ENCODE assay signal across 7 mouse cellular contexts in genomic region chr7:143748041-143748868, GRCm38 (mm10). TPM values are rescaled to one million over a fixed set of nuclear protein-coding genes. Genes with fewer than 3 reads are reported as not detected.
DNase-seq lines count a peak whose midpoint lies in the region; ATAC-seq and TF ChIP-seq lines count a peak whose summit lies in the region.

No protein-coding gene starts in this region.

- DNase-seq in adrenal gland, postnatal 10 days: peak; percentile 93
- DNase-seq in embryonic facial prominence, embryonic 11.5 days (ENCODE audit: low spot score): peak; percentile 92
- DNase-seq in heart, adult 2 months: peak; percentile 85 to 91
- peak; percentile 92 for DNase-seq in kidney, adult 2 months
- peak; percentile 97 for DNase-seq in limb, embryonic 11.5 days (ENCODE audit: low spot score)
- peak; percentile 96 for DNase-seq in midbrain, postnatal 0 days (ENCODE audit: low spot score)
- peak; percentile 38 to 63 for DNase-seq in spleen, postnatal 14 days (ENCODE audit: low spot score in 2 of 2)

- intact Hi-C loops in heart, adult 2 months (cut with DNase I): loop anchor here (1.0 to 5.0 kb wide), 2 partner anchors 42 to 161 kb away; no protein-coding TSS in a partner anchor

- TF ChIP-seq EP300 in heart, adult 2 months (IDR thresholded peaks at IDR 0.05; ENCODE audit: insufficient read depth, low read depth, low read length): peak; percentile 97

- TF ChIP-seq CTCF in heart, adult 2 months (IDR thresholded peaks at IDR 0.05): peak; percentile 88
- peak; percentile 98 for TF ChIP-seq CTCF in kidney, adult 2 months (conservative IDR thresholded peaks at IDR 0.05; ENCODE audit: insufficient read depth, insufficient read length, low read depth, low read length)
- peak; percentile 91 for TF ChIP-seq CTCF in midbrain, postnatal 0 days (IDR thresholded peaks at IDR 0.05)

- H3K79me2 ChIP-seq in heart, adult 2 months (replicated peaks; ENCODE audit: control insufficient read depth, insufficient read depth, low read length): no peaks in the 10 kb centered on the region

- no peaks in the 10 kb centered on the region for H3K36me3 ChIP-seq in embryonic facial prominence, embryonic 11.5 days (replicated peaks; ENCODE audit: control insufficient read depth, insufficient read depth, low read depth, low read length)
- H3K36me3 ChIP-seq in heart, adult 2 months (ENCODE audit: control insufficient read depth, insufficient read depth, low read length): no peaks in the 10 kb centered on the region
- no peaks in the 10 kb centered on the region for H3K36me3 ChIP-seq in kidney, adult 2 months (ENCODE audit: control insufficient read depth, insufficient read depth, low read length)
- no peaks in the 10 kb centered on the region for H3K36me3 ChIP-seq in limb, embryonic 11.5 days (ENCODE audit: control insufficient read depth, insufficient read depth, low read length)
- no peaks in the 10 kb centered on the region for H3K36me3 ChIP-seq in midbrain, postnatal 0 days (ENCODE audit: insufficient read depth, low read length)

- peak; percentile 76 for ATAC-seq in embryonic facial prominence, embryonic 11.5 days (replicated peaks; ENCODE audit: insufficient number of reproducible peaks, low FRiP score, low TSS enrichment, low read depth)
- peak; percentile 56 for ATAC-seq in limb, embryonic 11.5 days (ENCODE audit: insufficient number of reproducible peaks, low FRiP score, low TSS enrichment, low read depth)
- peak; percentile 85 for ATAC-seq in midbrain, postnatal 0 days (ENCODE audit: low FRiP score)

- 3% methylated on average over 16 of the region's 16 CpGs for WGBS in embryonic facial prominence, embryonic 11.5 days
- WGBS in heart, adult 2 months: 5% methylated on average over 16 of the region's 16 CpGs
- 4% methylated on average over 16 of the region's 16 CpGs for WGBS in kidney, adult 2 months
- WGBS in limb, embryonic 11.5 days: 3% methylated on average over 16 of the region's 16 CpGs
- WGBS in midbrain, postnatal 0 days: 2% methylated on average over 16 of the region's 16 CpGs

- H3K9ac ChIP-seq in embryonic facial prominence, embryonic 11.5 days (replicated peaks; ENCODE audit: low read length): peak overlapping the region; percentile 30; the same call in 1 of the 2 replicates
- H3K9ac ChIP-seq in heart, adult 2 months (ENCODE audit: low read depth, low read length): no peak overlapping the region
- peak overlapping the region; percentile 45 for H3K9ac ChIP-seq in limb, embryonic 11.5 days (ENCODE audit: low read length)
- 0 out of 2 replicates have a peak overlapping the region, but pooled peaks have one; percentile 24 for H3K9ac ChIP-seq in midbrain, postnatal 0 days (replicated peaks; ENCODE audit: low read length, poor library complexity, severe bottlenecking)

- H3K9me3 ChIP-seq in embryonic facial prominence, embryonic 11.5 days (replicated peaks; ENCODE audit: control insufficient read depth, low read length): no peaks in the 10 kb centered on the region
- no peaks in the 10 kb centered on the region for H3K9me3 ChIP-seq in limb, embryonic 11.5 days (ENCODE audit: control insufficient read depth, low read length)
- no peaks in the 10 kb centered on the region for H3K9me3 ChIP-seq in midbrain, postnatal 0 days (ENCODE audit: low read length)

- no peak overlapping the region for H3K4me3 ChIP-seq in embryonic facial prominence, embryonic 11.5 days (ENCODE audit: low read depth, low read length)
- H3K4me3 ChIP-seq in heart, adult 2 months: no peak overlapping the region
- H3K4me3 ChIP-seq in kidney, adult 2 months (ENCODE audit: insufficient read depth, low read depth, low read length): no peak overlapping the region
- no peak overlapping the region for H3K4me3 ChIP-seq in limb, embryonic 11.5 days (ENCODE audit: low read depth, low read length)
- peak overlapping the region; percentile 9; the same call in 1 of the 2 replicates for H3K4me3 ChIP-seq in midbrain, postnatal 0 days (ENCODE audit: low read depth, low read length)

- H3K4me2 ChIP-seq in embryonic facial prominence, embryonic 11.5 days (ENCODE audit: low read depth, low read length): peak overlapping the region; percentile 32; the same call in 1 of the 2 replicates
- H3K4me2 ChIP-seq in limb, embryonic 11.5 days (ENCODE audit: low read depth, severe bottlenecking): peak overlapping the region; percentile 38
- H3K4me2 ChIP-seq in midbrain, postnatal 0 days (ENCODE audit: low read depth, low read length, poor library complexity, severe bottlenecking): peak overlapping the region; percentile 43

- no peaks in the 10 kb centered on the region for H3K27me3 ChIP-seq in embryonic facial prominence, embryonic 11.5 days (ENCODE audit: control insufficient read depth, insufficient read depth, low read length)
- H3K27me3 ChIP-seq in heart, adult 2 months (ENCODE audit: control insufficient read depth, insufficient read depth, low read length): no peaks in the 10 kb centered on the region
- H3K27me3 ChIP-seq in kidney, adult 2 months (replicated peaks; ENCODE audit: control insufficient read depth, insufficient read depth, low read length): no peaks in the 10 kb centered on the region
- no peaks in the 10 kb centered on the region for H3K27me3 ChIP-seq in limb, embryonic 11.5 days (ENCODE audit: control insufficient read depth, insufficient read depth, low read length)
- H3K27me3 ChIP-seq in midbrain, postnatal 0 days (ENCODE audit: insufficient read depth, low read length): no peaks in the 10 kb centered on the region

- no peak overlapping the region for H3K27ac ChIP-seq in embryonic facial prominence, embryonic 11.5 days (replicated peaks; ENCODE audit: low read depth, low read length)
- H3K27ac ChIP-seq in heart, adult 2 months: no peak overlapping the region
- H3K27ac ChIP-seq in kidney, adult 2 months (ENCODE audit: insufficient read depth, low read depth, low read length): no peak overlapping the region
- 0 out of 2 replicates have a peak overlapping the region, but pooled peaks have one; percentile 18 for H3K27ac ChIP-seq in limb, embryonic 11.5 days (replicated peaks; ENCODE audit: low read depth, low read length)
- H3K27ac ChIP-seq in midbrain, postnatal 0 days (ENCODE audit: low read depth, low read length): 0 out of 2 replicates have a peak overlapping the region, but pooled peaks have one; percentile 32

- no peaks in the 10 kb centered on the region for H3K4me1 ChIP-seq in embryonic facial prominence, embryonic 11.5 days (ENCODE audit: control insufficient read depth, insufficient read depth, low read length)
- peaks cover 2% of the 10 kb centered on the region for H3K4me1 ChIP-seq in heart, adult 2 months (ENCODE audit: control insufficient read depth, insufficient read depth, low read length)
- no peaks in the 10 kb centered on the region for H3K4me1 ChIP-seq in kidney, adult 2 months (ENCODE audit: control insufficient read depth, insufficient read depth, low read length)
- no peaks in the 10 kb centered on the region for H3K4me1 ChIP-seq in limb, embryonic 11.5 days (ENCODE audit: control insufficient read depth, insufficient read depth, low read length)
- H3K4me1 ChIP-seq in midbrain, postnatal 0 days (ENCODE audit: insufficient read depth, low read length): no peaks in the 10 kb centered on the region

- TF ChIP-seq POLR2A in heart, adult 2 months (IDR thresholded peaks at IDR 0.05; ENCODE audit: insufficient read depth, low read depth, low read length): no peak
- no peak for TF ChIP-seq POLR2A in kidney, adult 2 months (IDR thresholded peaks at IDR 0.05; ENCODE audit: low read depth, low read length)

RNA-seq across cellular contexts. Expression of gene Osbpl5, which starts 8.5 kb away (rescaled TPM):
- 10 to 100 TPM; 30.1 to 34.0 TPM for total RNA-seq in adrenal gland, postnatal 10 days (2021)
- polyA plus RNA-seq in embryonic facial prominence, embryonic 11.5 days (2014; fragmentation: Nextera tagmentation; extraction: Ambion mirVana): 11.9 and 13.9 TPM in 2 replicates
- total RNA-seq in heart, adult 2 months (2021): 10 to 100 TPM; 14.8 to 18.0 TPM
- polyA plus RNA-seq in heart, adult 2 months (2012; rRNA removed): 21.3 and 28.9 TPM in 2 replicates
- 75.0 and 77.1 TPM in 2 replicates for polyA plus RNA-seq in kidney, adult 2 months (2012; rRNA removed)
- 17.2 and 17.9 TPM in 2 replicates for polyA plus RNA-seq in limb, embryonic 11.5 days (2014; fragmentation: Nextera tagmentation; extraction: Ambion mirVana)
- total RNA-seq in midbrain, postnatal 0 days (2014; rRNA removed): 47.7 and 52.6 TPM in 2 replicates
- 26.7 and 30.2 TPM in 2 replicates for polyA plus RNA-seq in midbrain, postnatal 0 days (2015; fragmentation: Nextera tagmentation; extraction: Ambion mirVana)

RNA-seq across cellular contexts. Expression of gene Mrgprg, which starts 18.5 kb away (rescaled TPM):
- under 1 TPM; 0.18 to 0.58 TPM for total RNA-seq in adrenal gland, postnatal 10 days (2021)
- polyA plus RNA-seq in embryonic facial prominence, embryonic 11.5 days (2014; fragmentation: Nextera tagmentation; extraction: Ambion mirVana): not detected in 2 replicates
- total RNA-seq in heart, adult 2 months (2021): not detected
- polyA plus RNA-seq in heart, adult 2 months (2012; rRNA removed): 0.15 and 0.18 TPM in 2 replicates
- 0.33 and 1.1 TPM in 2 replicates for polyA plus RNA-seq in kidney, adult 2 months (2012; rRNA removed)
- not detected in 2 replicates for polyA plus RNA-seq in limb, embryonic 11.5 days (2014; fragmentation: Nextera tagmentation; extraction: Ambion mirVana)
- 0.14 and 0.27 TPM in 2 replicates for total RNA-seq in midbrain, postnatal 0 days (2014; rRNA removed)
- polyA plus RNA-seq in midbrain, postnatal 0 days (2015; fragmentation: Nextera tagmentation; extraction: Ambion mirVana): not detected in 2 replicates

RNA-seq across cellular contexts. Expression of gene Mrgpre, which starts 36.0 kb away (rescaled TPM):
- 1 to 10 TPM; 2.6 to 3.0 TPM for total RNA-seq in adrenal gland, postnatal 10 days (2021)
- 1.4 and 1.7 TPM in 2 replicates for polyA plus RNA-seq in embryonic facial prominence, embryonic 11.5 days (2014; fragmentation: Nextera tagmentation; extraction: Ambion mirVana)
- total RNA-seq in heart, adult 2 months (2021): 1 to 10 TPM; 1.2 to 1.3 TPM
- polyA plus RNA-seq in heart, adult 2 months (2012; rRNA removed): 1.9 TPM in 2 replicates
- 2.3 and 2.8 TPM in 2 replicates for polyA plus RNA-seq in kidney, adult 2 months (2012; rRNA removed)
- 2.0 and 2.2 TPM in 2 replicates for polyA plus RNA-seq in limb, embryonic 11.5 days (2014; fragmentation: Nextera tagmentation; extraction: Ambion mirVana)
- 8.0 and 10.1 TPM in 2 replicates for total RNA-seq in midbrain, postnatal 0 days (2014; rRNA removed)
- polyA plus RNA-seq in midbrain, postnatal 0 days (2015; fragmentation: Nextera tagmentation; extraction: Ambion mirVana): 11.6 and 12.4 TPM in 2 replicates

Comparison
In these comparisons a context has a peak if more than half of its experiments do, and no peak if none do; other contexts are left out.
1. H3K27ac ChIP-seq: peak in limb, embryonic 11.5 days (single experiment) and midbrain, postnatal 0 days (single experiment); none in embryonic facial prominence, embryonic 11.5 days (single experiment), heart, adult 2 months (single experiment) and kidney, adult 2 months (single experiment).
2. Peak in every context shown above with its lines, with median percentiles within 50 percentile points of each other: DNase-seq, ATAC-seq, H3K4me2 ChIP-seq and CTCF ChIP-seq.